Mouse (Mus musculus): ENCODE measurements around the gene Zbtb49.

Gene Zbtb49

DNA sequence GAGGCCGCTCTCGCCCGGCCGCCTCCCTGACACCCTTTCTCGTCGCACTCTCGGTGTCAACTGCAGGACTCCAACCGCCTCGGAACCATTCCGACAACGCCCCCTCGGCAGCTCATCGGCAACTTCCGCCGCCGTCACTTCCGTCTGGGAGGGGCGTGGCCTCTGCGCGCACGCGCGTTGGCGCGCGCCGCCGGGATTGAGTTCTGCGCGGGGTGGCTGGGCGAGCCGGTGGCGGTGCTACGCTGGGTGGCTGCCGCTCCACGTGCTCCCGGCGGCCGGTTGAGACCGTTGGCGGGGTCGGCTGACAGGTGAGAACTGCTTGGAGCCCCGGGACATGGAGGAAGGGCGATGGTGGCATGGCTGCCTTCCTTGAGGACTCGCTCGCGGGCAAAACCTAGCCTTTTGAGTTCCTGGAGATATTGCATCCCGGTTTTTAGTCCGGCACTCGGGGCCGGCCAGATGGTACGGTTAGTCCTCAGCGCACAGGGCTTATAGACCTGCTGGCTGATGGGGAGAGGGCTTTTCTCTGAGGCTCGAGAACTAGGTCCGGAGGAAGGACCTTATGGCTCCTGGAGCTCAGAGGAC is at the start of gene Zbtb49, which contains the start of gene Lyar:
Gene Zbtb49 (minus strand): TSS at position 130 of the 585 bp plus-strand sequence.
Gene Lyar (plus strand): TSS at position 143 of the 585 bp plus-strand sequence.
- CTCF ChIA-PET = interaction anchor here in 2 of 4 experiments (1.0 to 2.2 kb wide), 5 partner anchors 14 to 944 kb away, joined by 3 to 8 read pairs (median 4); no protein-coding TSS in a partner anchor
- POLR2A ChIA-PET = interaction anchor here (0.5 to 5.8 kb wide), 30 partner anchors 8 to 480 kb away, joined by 3 to 30 read pairs (median 4); partner anchors contain the start of gene Tmem128 (in 1 of the 4)

DNA sequence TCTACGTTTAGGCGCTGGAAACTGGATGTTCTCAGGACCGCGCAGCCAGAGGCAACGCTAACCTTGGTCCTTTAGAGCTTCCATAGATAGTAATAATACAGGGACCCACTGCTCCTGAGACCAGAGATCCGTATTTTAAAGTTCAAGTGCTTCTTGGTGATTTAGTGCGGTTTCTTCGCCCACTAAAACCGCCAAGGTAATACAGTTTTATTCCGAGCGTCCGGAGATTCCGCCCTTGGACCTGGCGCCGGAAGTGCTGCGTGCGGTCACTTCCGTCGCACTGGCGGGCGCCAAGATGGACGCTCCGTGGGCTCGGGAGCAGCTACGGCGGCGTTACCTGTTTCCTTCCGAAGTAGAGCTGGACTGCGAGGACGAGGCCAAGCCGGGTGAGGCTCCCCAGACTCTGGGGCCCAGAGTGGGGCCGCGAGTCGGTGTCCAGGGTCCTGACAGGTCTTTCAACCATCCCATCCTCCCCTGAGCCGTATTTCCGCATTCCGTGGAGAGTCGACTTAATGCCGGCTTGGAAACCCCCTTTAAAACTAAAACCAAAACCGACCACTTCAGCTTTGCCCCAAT is 39.9 kb upstream of the Zbtb49 start, which contains the start of gene Tmem128:
Gene Tmem128 (plus strand): TSS at position 79 of the 576 bp plus-strand sequence.
- ChIA-PET CTCF (interaction anchor here in 2 of 4 experiments (0.6 to 1.7 kb wide), 3 partner anchors 23 to 372 kb away, joined by 3 to 4 read pairs (median 4); no protein-coding TSS in a partner anchor), POLR2A (interaction anchor here in 2 of 4 experiments (1.0 to 1.2 kb wide), 4 partner anchors 15 to 293 kb away, joined by 3 to 5 read pairs (median 4); partner anchors contain the start of genes Lyar (in 1 of the 2) and Zbtb49 (in 1 of the 2))

DNA sequence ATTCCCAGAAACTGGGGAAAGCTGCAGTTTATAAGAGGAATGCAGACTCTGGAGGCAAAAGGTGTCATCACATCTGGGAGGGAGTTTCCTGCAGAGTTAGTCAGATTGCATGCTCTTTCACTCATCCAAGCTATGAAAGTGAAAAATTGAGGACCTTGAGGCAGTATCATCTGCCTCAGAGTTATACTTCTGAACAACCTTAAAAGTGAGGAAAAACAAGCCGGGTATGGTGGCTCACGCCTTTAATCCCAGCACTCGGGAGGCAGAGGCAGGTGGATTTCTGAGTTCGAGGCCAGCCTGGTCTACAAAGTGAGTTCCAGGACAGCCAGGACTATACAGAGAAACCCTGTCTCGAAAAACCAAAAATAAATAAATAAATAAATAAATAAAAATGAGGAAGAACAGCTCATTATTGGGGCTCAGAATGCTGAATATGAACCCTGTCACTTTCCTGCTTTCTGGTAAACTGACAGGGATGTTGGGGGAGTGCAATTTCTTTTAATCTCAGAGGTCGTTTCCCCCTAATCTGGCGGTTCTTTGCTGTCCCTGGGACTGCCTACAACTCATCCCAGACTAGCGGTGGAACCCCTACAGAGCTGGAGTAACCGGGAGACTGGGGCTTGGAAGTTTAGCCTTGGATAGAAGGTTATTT is 39.3 kb upstream of the Zbtb49 start:
- ChIA-PET POLR2A (interaction anchor here in 2 of 4 experiments (1.0 to 1.2 kb wide), 4 partner anchors 15 to 294 kb away, joined by 3 to 5 read pairs (median 4); partner anchors contain the start of genes Lyar (in 1 of the 2) and Zbtb49 (in 1 of the 2)), CTCF (interaction anchor here in 1 of 4 experiments (0.9 to 1.7 kb wide), 2 partner anchors 23 to 373 kb away, joined by 3 to 4 read pairs; no protein-coding TSS in a partner anchor)

GRCm38 (mm10) chr5:38258773-38259146 is 38.5 kb upstream of the Zbtb49 start:
- ChIA-PET CTCF (no interaction called here), POLR2A (interaction anchor here in 1 of 4 experiments (0.6 to 1.2 kb wide), 2 partner anchors 39 to 751 kb away, joined by 3 to 5 read pairs; partner anchors contain the start of genes Lyar and Zbtb49)

- CTCF ChIA-PET = no interaction called here
- POLR2A ChIA-PET = interaction anchor here in 1 of 4 experiments (0.6 kb wide), 1 partner anchor 752 kb away, joined by 3 read pairs; no protein-coding TSS in a partner anchor
Observed at GRCm38 (mm10) chr5:38258034-38258772, 37.9 kb upstream of the Zbtb49 start.

DNA sequence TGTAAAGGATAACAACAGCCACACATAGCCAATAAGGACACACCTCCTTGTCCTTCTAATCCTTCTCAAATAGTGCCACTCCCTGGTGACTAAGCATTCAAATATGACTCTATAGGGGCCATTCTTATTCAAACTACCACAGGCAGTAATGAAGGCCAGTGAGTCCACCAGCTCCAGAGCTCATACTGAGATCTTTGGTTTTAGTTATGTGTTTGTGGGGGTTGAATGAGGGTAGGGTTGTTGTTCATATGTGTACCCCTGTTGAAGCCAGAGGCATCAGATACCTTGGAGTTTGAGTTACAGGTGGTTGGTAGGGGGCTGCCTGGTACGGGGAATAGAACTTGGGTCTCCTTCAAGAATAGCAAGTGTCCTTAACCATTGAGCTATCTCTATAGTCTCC is 36.3 kb upstream of the Zbtb49 start:
- CTCF ChIA-PET = no interaction called here
- POLR2A ChIA-PET = no interaction called here

DNA sequence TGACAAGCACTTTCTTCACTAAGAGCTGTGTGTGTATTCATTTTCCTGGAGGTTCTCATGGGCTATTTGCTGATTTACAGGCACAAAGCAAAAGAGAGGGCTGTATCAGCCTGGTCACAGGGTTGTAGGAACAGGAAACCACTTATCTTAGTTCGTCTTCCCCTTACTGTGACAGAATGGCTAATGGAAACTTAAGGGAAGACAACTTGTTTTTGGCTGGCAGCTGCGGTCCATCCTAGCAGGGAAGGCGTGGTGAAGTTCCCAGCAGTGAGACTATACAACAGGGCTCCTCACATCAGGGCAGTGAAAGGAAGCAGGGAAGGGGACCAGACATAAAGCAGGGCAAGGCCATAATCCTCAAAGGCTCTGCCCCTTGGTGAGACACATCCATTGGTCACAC is 35.4 kb upstream of the Zbtb49 start:
- ChIA-PET CTCF (interaction anchor here in 1 of 4 experiments (1.4 kb wide), 1 partner anchor 20 kb away, joined by 3 read pairs; no protein-coding TSS in a partner anchor), POLR2A (interaction anchor here in 1 of 4 experiments (0.6 kb wide), 1 partner anchor 35 kb away, joined by 3 read pairs; the partner anchor contains the start of genes Lyar and Zbtb49)

GRCm38 (mm10) chr5:38255195-38255594 is 34.9 kb upstream of the Zbtb49 start:
- CTCF ChIA-PET = interaction anchor here in 1 of 4 experiments (1.4 kb wide), 1 partner anchor 20 kb away, joined by 3 read pairs; no protein-coding TSS in a partner anchor

GRCm38 (mm10) chr5:38241966-38242365 is 21.7 kb upstream of the Zbtb49 start:
- ChIA-PET POLR2A (no interaction called here), CTCF (interaction anchor here in 1 of 4 experiments (0.6 kb wide), 1 partner anchor 1195 kb away, joined by 6 read pairs; no protein-coding TSS in a partner anchor)

More at GRCm38 (mm10) chr5:38255195-38255594, 34.9 kb upstream of the Zbtb49 start:
- POLR2A ChIA-PET = interaction anchor here in 1 of 4 experiments (0.6 to 1.3 kb wide), 3 partner anchors 12 to 280 kb away, joined by 3 read pairs; partner anchors contain the start of genes Lyar and Zbtb49

- ChIA-PET POLR2A (interaction anchor here in 1 of 4 experiments (0.5 to 1.2 kb wide), 2 partner anchors 21 to 1151 kb away, joined by 3 read pairs; partner anchors contain the start of genes Lyar and Zbtb49), CTCF (interaction anchor here in 2 of 4 experiments (0.6 kb wide), 2 partner anchors 1123 to 1194 kb away, joined by 3 to 6 read pairs; no protein-coding TSS in a partner anchor)
Observed at GRCm38 (mm10) chr5:38241473-38241834, 21.2 kb upstream of the Zbtb49 start.

GRCm38 (mm10) chr5:38240727-38241472 is 20.6 kb upstream of the Zbtb49 start:
- POLR2A ChIA-PET = interaction anchor here in 1 of 4 experiments (0.5 to 1.2 kb wide), 2 partner anchors 21 to 1150 kb away, joined by 3 read pairs; partner anchors contain the start of genes Lyar and Zbtb49
- CTCF ChIA-PET = interaction anchor here in 2 of 4 experiments (0.6 to 1.3 kb wide), 2 partner anchors 43 to 1122 kb away, joined by 3 to 4 read pairs; no protein-coding TSS in a partner anchor

GRCm38 (mm10) chr5:38236627-38237026 is 16.4 kb upstream of the Zbtb49 start:
- POLR2A ChIA-PET = interaction anchor here in 1 of 4 experiments (2.2 kb wide), 1 partner anchor 16 kb away, joined by 8 read pairs; the partner anchor contains the start of genes Lyar and Zbtb49
- CTCF ChIA-PET = interaction anchor here (0.6 to 1.5 kb wide), 20 partner anchors 8 to 396 kb away, joined by 3 to 5 read pairs (median 3); partner anchors contain the start of genes Lyar (in 2 of the 4), Zbtb49 (in 2 of the 4) and Tmem128 (in 1 of the 4)

GRCm38 (mm10) chr5:38235422-38235821 is 15.2 kb upstream of the Zbtb49 start:
- CTCF ChIA-PET = interaction anchor here in 3 of 4 experiments (0.5 to 1.5 kb wide), 7 partner anchors 11 to 341 kb away, joined by 3 to 8 read pairs (median 3); partner anchors contain the start of genes Lyar (in 1 of the 3) and Zbtb49 (in 1 of the 3)
- POLR2A ChIA-PET = interaction anchor here in 2 of 4 experiments (0.6 to 2.2 kb wide), 2 partner anchors 15 to 147 kb away, joined by 6 to 8 read pairs; partner anchors contain the start of genes Lyar (in 1 of the 2) and Zbtb49 (in 1 of the 2)

DNA sequence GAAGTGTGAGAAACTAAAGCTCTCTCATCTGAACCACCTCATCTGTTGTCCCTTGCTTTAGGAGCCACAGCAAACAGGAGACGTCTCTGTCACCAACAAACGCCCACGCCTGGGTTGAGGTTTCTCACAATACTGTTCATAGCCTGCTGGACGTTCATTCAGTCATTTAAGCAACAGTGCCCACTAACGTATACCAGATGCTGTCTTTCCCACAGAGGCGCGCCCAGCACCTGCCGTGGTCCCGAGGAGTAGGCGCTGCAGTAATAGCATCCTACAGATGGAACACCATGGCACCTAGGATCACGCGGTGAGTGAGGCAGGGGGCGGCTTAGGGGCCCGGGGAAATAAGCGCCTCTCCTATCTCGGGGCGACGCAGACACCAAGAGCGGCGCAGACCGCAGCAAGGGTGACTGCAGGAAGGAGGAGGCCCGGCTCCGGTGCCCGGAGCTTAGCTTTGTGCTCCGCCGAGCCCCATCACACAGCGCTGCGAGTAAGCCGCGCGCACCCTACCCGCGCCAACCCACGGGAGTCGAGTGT is 418 bp downstream of the Zbtb49 start:
- POLR2A ChIA-PET = interaction anchor here in 3 of 4 experiments (0.8 to 5.8 kb wide), 25 partner anchors 8 to 361 kb away, joined by 3 to 30 read pairs (median 4); partner anchors contain the start of gene Tmem128 (in 1 of the 3)

DNA sequence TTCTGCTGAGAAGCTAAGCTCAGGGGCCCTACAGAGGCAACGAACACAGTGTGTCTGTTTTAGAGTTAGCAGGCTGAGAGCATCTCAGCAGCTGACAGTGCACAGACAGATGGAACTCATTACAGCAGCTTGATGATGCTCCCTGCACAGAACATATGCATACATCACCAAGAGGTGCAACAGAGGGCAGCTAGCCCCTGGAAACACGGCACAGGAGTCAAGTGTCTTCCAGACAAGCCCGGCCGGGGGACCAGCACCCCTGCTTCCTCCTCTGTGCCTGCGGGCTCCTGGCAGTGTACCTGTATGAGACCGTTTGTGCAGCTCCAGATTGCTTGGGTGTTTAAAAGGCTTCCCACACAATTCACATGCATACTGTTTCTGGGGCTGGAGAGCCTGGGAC is 7.2 kb downstream of the Zbtb49 start:
- CTCF ChIA-PET = interaction anchor here in 2 of 4 experiments (0.8 to 1.4 kb wide), 3 partner anchors 15 to 23 kb away, joined by 3 to 4 read pairs (median 3); no protein-coding TSS in a partner anchor
- POLR2A ChIA-PET = interaction anchor here in 2 of 4 experiments (0.7 to 2.6 kb wide), 6 partner anchors 8 to 174 kb away, joined by 3 to 11 read pairs (median 4); no protein-coding TSS in a partner anchor

More for the DNA sequence above, 418 bp downstream of the Zbtb49 start:
- CTCF ChIA-PET = interaction anchor here in 2 of 4 experiments (1.0 to 2.2 kb wide), 5 partner anchors 15 to 943 kb away, joined by 3 to 8 read pairs (median 4); no protein-coding TSS in a partner anchor

DNA sequence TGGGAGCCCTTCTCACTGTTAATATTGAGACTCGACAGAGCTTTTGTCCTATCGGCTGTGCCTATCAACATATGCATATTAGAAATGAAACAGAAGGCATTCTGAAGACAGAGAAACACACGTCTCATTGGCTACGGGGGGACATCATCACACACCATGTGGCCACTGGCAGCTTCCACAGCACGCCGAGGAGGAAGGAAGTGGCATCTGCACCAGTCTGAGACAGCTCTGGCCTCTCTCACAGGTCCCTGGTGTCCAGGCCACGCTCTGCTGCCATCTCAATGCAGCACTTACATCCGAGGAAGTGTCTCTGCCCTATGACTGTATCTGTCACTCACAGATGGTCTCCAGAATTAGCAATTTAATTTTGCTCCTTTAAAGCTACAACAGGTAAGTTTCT is 8.6 kb downstream of the Zbtb49 start:
- ChIA-PET POLR2A (interaction anchor here in 2 of 4 experiments (1.4 to 2.6 kb wide), 4 partner anchors 8 to 14 kb away, joined by 3 to 11 read pairs (median 5); partner anchors contain the start of genes Lyar (in 1 of the 2) and Zbtb49 (in 1 of the 2)), CTCF (interaction anchor here in 2 of 4 experiments (1.4 to 1.8 kb wide), 2 partner anchors 14 to 24 kb away, joined by 3 to 4 read pairs; no protein-coding TSS in a partner anchor)
